Mouse (Mus musculus): ENCODE measurements around the gene Grap2.

Grap2 gene

DNA sequence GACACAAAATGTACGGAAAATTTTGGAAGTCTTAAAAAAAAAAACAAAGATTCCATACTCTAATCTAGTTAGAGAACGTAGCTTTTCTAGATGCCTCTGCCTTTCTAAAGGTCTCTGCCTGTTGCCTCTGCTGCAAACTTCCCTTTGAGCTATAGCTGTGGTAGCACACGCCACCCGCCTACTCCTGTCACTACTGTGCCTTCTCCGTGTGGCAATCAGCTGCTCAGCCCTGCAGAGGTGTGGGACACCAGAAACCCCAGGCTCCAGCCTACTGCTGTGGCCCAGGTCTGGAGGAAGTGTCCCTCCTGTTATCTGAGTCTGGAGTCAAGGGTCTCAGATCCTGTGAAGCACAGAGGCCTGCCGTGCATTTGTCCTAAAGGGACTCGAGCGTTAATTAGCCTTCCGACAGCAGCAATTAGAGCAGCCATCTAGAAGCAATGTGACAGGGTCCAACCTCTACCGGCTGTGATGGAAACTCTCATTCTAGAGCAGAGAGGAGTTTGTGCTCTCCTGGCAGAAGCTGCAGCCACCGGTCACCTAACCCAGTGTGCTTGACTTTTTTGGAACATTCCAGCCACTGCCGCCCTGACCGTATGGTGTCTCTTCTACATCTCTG is 64.5 kb downstream of the Grap2 start:
- DNase-seq (ENCODE audit: low read depth, low spot score) = no peak

- DNase-seq (ENCODE audit: low read depth, low spot score) = no peak
Observed at GRCm38 (mm10) chr15:80639071-80639702, 66.8 kb downstream of the Grap2 start.

DNA sequence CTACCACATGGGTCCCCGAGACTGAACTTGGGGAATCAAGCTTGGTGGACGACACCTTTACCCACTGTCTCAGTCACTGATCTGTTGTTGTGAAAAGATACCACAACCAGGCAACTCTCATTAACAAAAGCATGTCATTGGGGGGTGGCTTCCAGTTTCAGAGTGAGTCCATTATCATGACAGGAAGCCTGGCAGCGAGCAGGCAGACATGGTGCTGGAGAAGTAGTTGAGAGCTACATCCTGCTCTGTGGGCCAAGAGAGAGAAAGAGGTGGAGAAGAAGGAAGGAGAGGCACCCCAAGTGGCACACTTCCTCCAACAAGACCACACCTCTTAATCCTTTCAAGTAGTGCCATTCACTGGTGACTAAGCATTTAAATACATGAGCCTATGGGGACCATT is 67.5 kb downstream of the Grap2 start:
- DNase-seq (ENCODE audit: low read depth, low spot score) = no peak

DNA sequence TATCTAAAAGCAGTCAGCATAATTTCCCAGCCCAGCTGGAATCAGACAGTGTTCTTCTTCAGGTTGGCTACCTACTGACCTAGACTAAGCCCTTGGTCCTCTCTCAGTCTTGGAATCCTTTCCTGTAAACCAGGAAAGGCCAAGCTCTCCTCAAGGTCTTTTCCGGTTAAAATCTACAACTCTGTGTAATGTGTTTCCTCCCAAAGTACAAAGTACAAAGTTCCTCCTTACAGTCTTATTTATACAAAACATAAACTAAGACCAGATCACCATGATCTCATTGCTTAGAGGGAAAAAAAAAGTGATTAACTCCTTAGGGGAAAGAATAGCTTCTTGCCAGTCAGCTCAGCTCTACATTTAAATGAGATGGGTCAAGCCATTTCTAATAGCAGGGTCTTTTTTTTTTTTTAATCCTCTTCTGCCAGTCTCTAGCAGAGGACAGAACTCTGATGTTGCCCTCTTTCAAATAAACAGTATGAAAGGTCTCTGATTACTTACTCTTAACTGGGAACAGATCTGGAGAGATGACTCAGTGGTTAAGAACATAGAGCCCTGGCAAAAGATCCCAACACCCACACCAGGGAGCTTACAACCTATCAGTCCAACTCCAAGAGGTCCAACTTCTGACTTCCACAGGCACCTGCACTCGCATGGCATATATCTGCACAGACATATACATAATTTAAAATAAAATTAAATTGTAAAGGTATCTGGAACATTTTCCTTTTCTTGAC is 69.5 kb downstream of the Grap2 start:
- DNase-seq (ENCODE audit: low read depth, low spot score) = no peak

DNA sequence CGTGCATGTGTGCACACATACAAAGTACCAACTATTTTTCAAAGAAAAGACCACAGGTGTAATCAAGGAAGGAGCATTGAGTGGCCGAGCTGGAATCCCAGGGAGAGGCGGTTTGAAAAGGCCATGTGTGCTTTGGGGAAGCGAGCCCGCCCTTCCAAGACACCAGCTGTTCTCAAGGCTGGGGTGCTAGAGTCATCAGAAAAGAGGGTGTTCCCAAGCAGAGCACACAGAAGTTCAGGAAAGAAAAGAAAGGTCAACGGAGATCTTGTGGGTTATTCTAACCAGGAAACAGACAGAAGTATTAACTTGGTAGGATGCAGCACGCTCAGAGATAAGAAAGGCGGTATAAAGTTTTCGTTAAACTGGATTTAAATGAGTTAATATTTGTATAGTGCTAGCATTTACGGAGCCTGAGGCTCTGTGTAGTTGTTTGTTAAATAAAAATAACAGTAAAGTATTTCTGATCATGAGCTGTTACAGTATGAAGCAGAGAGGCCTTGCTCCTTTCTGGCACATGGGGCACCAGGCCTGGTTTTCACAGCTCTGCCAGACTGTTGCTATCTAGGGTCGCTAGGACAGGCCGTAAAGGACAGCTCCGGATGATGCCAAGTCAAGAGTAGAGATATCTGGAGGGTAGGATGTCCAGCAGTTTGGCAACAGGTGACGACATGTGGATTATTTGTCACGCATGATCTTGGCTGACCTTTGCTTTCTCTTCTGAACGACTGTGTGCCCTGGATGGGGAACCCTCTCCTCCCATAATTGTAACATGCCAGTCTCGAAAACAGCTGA is 72.8 kb downstream of the Grap2 start:
- no peak for DNase-seq (ENCODE audit: low read depth, low spot score)

DNA sequence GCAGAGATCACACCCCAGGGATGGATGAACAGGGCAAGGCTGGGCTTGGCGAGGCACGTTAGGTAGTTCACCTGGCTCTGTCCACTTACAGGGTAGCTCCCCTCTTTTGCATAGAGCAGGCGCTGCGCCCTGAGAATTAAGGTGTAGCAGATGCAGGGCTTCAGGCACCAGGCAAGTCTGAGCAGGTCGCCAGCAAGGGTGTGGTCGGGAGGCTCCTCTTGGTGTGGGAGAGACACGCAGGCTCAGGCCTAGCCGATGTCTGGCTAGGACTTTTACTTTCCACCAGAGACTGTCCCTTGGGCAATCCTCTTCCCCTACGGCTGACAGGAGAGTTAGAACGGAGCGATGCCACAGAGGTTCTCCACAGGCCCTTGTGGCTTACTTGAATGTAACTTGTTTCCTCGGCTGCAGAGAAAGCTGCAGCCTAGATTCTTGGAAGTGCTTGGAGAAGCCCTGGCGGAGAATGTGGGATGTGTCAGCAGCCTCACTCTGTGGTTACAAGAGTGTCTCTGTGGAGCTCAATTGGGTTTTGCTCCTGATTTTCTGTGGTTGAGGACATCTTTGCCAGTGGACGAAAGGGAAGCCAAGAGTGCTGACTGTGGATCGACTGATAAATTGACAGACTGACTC is 76.7 kb downstream of the Grap2 start:
- DNase-seq (ENCODE audit: low read depth, low spot score) = no peak

- DNase-seq (ENCODE audit: low read depth, low spot score) = no peak
Observed at GRCm38 (mm10) chr15:80650412-80650811, 78.0 kb downstream of the Grap2 start.

DNA sequence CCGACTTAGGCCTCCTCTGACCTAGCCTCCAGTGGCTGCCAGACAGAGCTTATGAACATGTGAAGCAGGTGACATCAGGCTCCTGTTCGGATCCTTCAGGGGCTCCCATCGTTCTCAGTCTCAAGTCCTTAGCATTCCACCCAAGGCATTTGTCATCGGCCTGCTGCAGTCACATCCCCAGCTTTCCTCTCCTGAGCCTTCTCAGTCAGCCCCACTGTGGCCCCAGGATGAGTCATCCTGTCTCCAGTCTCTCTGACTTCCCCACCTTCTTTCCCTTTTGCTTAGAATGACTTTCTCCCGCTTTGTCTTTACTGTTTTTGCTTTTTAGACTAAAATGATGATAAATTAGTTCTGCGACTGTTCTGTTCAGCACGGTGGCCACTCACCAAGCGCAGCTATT is 81.5 kb downstream of the Grap2 start:
- no peak for DNase-seq (ENCODE audit: low read depth, low spot score)

GRCm38 (mm10) chr15:80658815-80659471 is 86.5 kb downstream of the Grap2 start:
- DNase-seq (ENCODE audit: low read depth, low spot score) = peak; percentile 23

- DNase-seq (ENCODE audit: low read depth, low spot score) = no peak
Observed at GRCm38 (mm10) chr15:80660963-80661362, 88.6 kb downstream of the Grap2 start.

GRCm38 (mm10) chr15:80664444-80664843 is 92.0 kb downstream of the Grap2 start:
- no peak for DNase-seq (ENCODE audit: low read depth, low spot score)

- DNase-seq (ENCODE audit: low read depth, low spot score) = no peak
Observed at GRCm38 (mm10) chr15:80671295-80672252, 99.2 kb downstream of the Grap2 start, which contains the start of gene Fam83f. Fam83f (plus strand) TSS chr15:80671847.

- DNase-seq (ENCODE audit: low read depth, low spot score) = no peak
Observed at GRCm38 (mm10) chr15:80672810-80673209, 100.4 kb downstream of the Grap2 start.

DNA sequence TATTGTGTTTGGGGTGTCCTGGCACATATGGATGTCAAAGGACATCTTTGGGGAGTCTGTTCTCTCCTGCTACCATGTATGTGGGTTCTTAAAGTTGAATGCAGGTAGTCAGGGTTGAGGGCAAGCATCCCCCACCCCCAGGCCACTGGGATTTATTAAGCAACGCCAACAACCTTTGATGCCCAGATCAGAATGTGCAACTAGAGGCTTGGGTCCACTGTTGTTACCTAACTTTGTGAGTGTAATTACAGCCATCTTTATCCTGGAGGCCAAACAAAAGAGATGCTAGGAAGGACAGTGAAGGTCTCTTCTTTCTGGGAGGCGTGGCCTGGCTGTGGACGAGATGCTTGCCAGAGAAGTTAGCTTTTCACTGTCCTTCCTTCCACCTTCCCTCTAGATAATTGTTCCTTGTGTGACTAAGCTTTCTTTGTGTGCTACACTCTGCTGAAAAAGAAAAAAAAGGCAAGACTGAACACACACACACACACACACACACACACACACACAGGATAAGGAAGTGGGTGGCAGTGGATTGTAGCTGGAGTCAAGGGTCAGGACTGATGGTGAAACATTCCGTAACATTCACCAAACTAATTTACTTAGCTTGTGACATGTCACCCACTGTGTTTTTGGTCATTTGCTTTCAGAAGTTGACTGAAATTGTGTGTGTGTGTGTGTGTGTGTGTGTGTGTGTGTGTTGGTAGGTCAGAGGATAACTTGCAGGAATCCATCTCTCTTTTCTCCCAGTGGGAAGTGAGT is 101.1 kb downstream of the Grap2 start:
- no peak for DNase-seq (ENCODE audit: low read depth, low spot score)

- no peak for DNase-seq (ENCODE audit: low read depth, low spot score)
Observed at GRCm38 (mm10) chr15:80674700-80675099, 102.3 kb downstream of the Grap2 start.

DNA sequence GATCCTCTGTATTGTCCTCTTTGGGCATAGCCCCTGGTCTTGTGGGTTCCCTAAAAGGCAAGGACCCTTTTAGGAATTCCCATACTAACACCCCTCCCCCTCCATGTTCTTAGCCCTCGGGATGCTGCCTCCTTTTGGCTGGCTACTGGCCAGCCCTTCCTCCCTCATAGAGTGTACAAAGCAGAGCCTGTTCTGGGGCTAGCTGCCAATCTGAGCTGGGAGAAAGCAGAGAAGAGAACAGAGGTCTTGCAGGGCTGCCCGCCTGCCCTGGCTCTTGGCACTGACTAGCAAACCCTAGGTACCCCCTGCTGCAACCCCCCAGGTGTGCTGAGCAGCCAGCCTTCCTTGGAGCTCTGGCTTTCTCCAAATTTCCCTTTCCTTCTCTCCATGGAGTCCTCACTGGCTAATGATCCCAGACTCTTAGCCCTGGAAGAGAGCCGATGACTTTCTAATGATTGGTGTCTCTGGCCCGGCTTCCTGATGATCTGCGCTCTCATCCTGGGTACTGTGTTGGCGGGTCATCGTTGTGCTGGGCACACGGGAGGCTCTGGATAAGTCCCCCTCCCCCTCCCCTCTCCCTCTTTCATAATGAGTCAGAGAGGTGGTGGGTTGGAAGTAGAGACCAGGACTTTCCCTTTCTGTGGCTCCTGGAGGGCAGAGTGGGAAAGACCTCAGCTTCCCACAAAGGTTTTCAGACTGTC is 107.3 kb downstream of the Grap2 start:
- no peak for DNase-seq (ENCODE audit: low read depth, low spot score)

- DNase-seq (ENCODE audit: low read depth, low spot score) = no peak
Observed at GRCm38 (mm10) chr15:80680347-80681030, 108.1 kb downstream of the Grap2 start.

DNA sequence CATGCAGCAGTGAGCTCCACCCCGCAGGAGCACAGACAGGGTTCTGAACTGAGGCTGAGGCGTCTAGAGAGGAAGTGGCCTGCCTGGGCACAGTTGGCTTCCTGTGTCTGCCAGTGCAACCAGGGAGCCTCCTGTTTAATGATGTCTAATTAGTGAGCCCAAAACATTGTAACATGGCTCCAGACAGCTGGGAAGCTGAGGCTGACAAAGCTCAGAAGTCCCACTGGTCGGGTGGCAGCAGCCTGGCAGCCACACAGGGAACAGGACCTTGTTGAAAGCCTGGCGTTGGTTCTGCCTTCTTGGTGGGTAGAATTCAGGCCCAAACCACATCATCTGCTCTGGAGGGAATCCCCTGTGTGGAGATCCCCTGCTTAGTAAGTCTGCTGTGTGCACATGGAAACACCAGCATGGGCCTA is 109.1 kb downstream of the Grap2 start:
- no peak for DNase-seq (ENCODE audit: low read depth, low spot score)

Measured in retina, adult 2 months (tissue).